Mouse (Mus musculus) hindbrain, embryonic 12.5 days (tissue): ENCODE results near the gene Pkp1. TPM values are rescaled to one million over a fixed set of nuclear protein-coding genes. Genes with fewer than 3 reads are reported as not detected.

Source experiments
- ATAC-seq: fragments of 200-750 bp; cut with Nextera tagmentation; 2 replicates; pipeline ENCODE4 v1.8.0; 2017; ENCODE audit warnings: moderate TSS enrichment; ENCODE audit not compliant: low FRiP score
- H3K27ac ChIP-seq: fragments of 300-500 bp; sonication (generic); 2 replicates; pipeline ENCODE4 v1.5.1; 2016; ENCODE audit warnings: mild to moderate bottlenecking
- H3K27me3 ChIP-seq: fragments of 300-500 bp; sonication (generic); 2 replicates; pipeline ENCODE4 v1.6.1; 2016; ENCODE audit warnings: mild to moderate bottlenecking
- H3K36me3 ChIP-seq: fragments of 300-500 bp; sonication (generic); 2 replicates; pipeline ENCODE4 v1.6.1; 2016; ENCODE audit warnings: mild to moderate bottlenecking
- H3K4me1 ChIP-seq: fragments of 300-500 bp; sonication (generic); 2 replicates; pipeline ENCODE4 v1.6.1; 2016
- H3K4me2 ChIP-seq: fragments of 300-500 bp; sonication (generic); replicated peaks from 2 replicates; pipeline ENCODE4 v1.6.1; 2016; ENCODE audit warnings: mild to moderate bottlenecking
- H3K4me3 ChIP-seq: fragments of 300-500 bp; sonication (generic); 2 replicates; pipeline ENCODE4 v1.5.1; 2016; ENCODE audit warnings: mild to moderate bottlenecking
- H3K9ac ChIP-seq: fragments of 300-500 bp; sonication (generic); 2 replicates; pipeline ENCODE4 v1.6.1; 2016; ENCODE audit warnings: mild to moderate bottlenecking, moderate library complexity
- H3K9me3 ChIP-seq: fragments of 300-500 bp; sonication (generic); replicated peaks from 2 replicates; pipeline ENCODE4 v1.6.1; 2016; ENCODE audit warnings: mild to moderate bottlenecking
- WGBS: fragments of 180-500 bp; shearing (Covaris S2); methylation state at CpG from one replicate; pipeline ENCODE4 v1.1.7; 2016; 5-methylcytosine and 5-hydroxymethylcytosine counted together
- polyA plus RNA-seq: library from polyadenylated mRNA; unstranded; fragments of >200 nt; fragmentation: Nextera tagmentation; extraction: Ambion mirVana; gene quantifications from 2 replicates; pipeline ENCODE4 v1.2.1, GENCODE M21; 2016

Gene Pkp1
- polyA plus RNA-seq, 1 experiment from 2014 or later: 0.39 TPM

DNA sequence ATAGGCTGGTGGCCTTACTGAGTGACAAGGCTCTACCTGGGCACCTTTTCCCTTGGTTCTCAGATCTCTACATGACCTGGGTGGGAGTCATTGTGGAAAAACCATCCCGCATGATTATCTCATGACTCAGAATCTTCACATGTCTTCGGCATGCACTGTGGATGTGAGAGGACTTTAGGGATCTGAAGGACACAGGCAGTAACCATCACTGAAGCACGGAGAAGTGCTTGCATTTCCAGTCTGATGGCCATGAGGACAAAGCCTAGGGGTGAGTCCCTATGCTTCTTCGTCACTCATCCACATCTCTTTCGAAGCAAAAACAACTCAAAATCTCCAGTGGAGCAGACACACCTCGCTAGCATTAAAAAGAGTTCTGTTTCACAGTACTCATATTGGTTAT lies 19.7 kb downstream of the Pkp1 start:
- peaks cover 2% of the 10 kb centered on the region; the same call in 1 of the 2 replicates for H3K27me3 ChIP-seq
- H3K9me3 ChIP-seq: no peaks in the 10 kb centered on the region
- no peak for ATAC-seq
- no peaks in the 10 kb centered on the region for H3K36me3 ChIP-seq
- no peak overlapping the region for H3K9ac ChIP-seq
- H3K27ac ChIP-seq: no peak overlapping the region
- no peak overlapping the region for H3K4me2 ChIP-seq
- no peak overlapping the region for H3K4me3 ChIP-seq
- WGBS: 92% methylated on average over 6 of the region's 6 CpGs
- no peaks in the 10 kb centered on the region for H3K4me1 ChIP-seq

- 96% methylated on average over 4 of the region's 4 CpGs for WGBS
- no peak overlapping the region for H3K9ac ChIP-seq
- no peak overlapping the region for H3K4me2 ChIP-seq
- no peaks in the 10 kb centered on the region for H3K4me1 ChIP-seq
- no peaks in the 10 kb centered on the region for H3K27me3 ChIP-seq
- ATAC-seq: no peak
- H3K27ac ChIP-seq: no peak overlapping the region
- no peak overlapping the region for H3K4me3 ChIP-seq
- H3K36me3 ChIP-seq: no peaks in the 10 kb centered on the region
- H3K9me3 ChIP-seq: no peaks in the 10 kb centered on the region
Measured at GRCm38 (mm10) chr1:135895367-135895766, 23.6 kb downstream of the Pkp1 start.

- Histone ChIP-seq H3K4me3 (no peak overlapping the region), H3K9me3 (no peaks in the 10 kb centered on the region), H3K4me1 (no peaks in the 10 kb centered on the region), H3K27me3 (no peaks in the 10 kb centered on the region), H3K36me3 (no peaks in the 10 kb centered on the region), H3K9ac (no peak overlapping the region), H3K27ac (no peak overlapping the region), H3K4me2 (no peak overlapping the region)
- ATAC-seq: no peak
- WGBS: 96% methylated on average over 3 of the region's 3 CpGs
Measured at GRCm38 (mm10) chr1:135893377-135893776, 25.6 kb downstream of the Pkp1 start.

- no peak for ATAC-seq
- Histone ChIP-seq H3K36me3 (no peaks in the 10 kb centered on the region), H3K9ac (no peak overlapping the region), H3K4me1 (no peaks in the 10 kb centered on the region), H3K27me3 (no peaks in the 10 kb centered on the region), H3K4me3 (no peak overlapping the region), H3K4me2 (no peak overlapping the region), H3K9me3 (no peaks in the 10 kb centered on the region), H3K27ac (no peak overlapping the region)
- 86% methylated on average over 6 of the region's 6 CpGs for WGBS
Measured at GRCm38 (mm10) chr1:135892764-135893163, 26.2 kb downstream of the Pkp1 start.

DNA sequence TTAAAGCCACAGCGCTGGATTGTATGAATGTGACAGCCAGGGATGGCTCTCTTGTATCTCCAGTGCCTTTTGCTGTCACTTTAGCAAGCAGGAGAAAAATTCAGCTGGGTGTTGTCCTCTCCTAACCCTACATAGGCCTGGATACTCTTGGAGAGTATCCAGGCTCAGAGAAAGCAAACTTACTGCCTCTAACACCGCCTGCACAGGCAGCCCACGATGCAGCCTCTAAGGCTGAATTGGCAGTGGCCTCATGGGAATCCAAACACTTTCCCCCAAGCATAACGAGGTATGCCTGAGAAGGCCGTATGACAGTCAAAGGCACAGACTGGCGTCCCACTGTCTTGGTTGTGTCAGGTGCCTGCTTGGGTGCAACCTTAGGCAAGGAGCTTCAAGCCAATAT lies 26.8 kb downstream of the Pkp1 start:
- 69% methylated on average over 6 of the region's 6 CpGs for WGBS
- Histone ChIP-seq H3K27me3 (no peaks in the 10 kb centered on the region), H3K4me1 (no peaks in the 10 kb centered on the region)

DNA sequence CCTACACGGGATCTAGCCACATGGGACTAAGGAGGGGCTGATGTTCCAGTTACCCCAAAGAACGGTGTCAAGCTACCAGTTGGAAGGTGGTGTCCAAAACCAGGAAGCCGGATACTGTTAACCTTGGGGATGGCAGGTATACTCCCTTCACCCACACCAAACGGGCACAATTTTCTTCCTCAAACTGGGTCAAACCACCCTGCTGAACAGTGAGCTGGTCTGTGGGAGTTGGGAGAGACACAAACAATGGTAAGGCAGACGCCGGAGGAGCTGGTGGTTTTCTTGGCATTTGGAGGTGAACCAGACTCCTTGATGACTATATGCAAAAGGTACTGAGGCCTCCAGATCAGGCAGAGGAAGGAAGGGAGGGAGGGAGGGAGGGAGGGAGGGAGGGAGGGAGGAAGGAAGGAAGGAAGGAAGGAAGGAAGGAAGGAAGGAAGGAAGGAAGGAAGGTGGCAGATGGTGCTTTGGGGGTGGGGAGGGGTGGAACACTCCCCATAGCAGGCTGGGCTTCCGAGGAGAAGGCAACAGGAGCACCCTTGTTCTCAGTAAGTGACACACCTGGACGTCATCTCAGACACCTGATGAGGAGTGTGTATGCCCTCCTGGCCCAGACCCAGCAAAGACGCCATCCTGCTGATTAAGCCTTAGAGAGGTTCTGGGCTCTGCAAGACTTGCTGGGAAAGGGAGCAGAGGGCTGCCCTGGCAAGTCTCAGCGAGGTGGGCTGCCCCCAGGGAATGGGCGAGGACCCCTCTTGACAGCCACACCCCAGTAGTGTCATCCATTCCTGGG lies 27.4 kb downstream of the Pkp1 start:
- ATAC-seq: no peak
- H3K4me2 ChIP-seq: no peak overlapping the region
- no peak overlapping the region for H3K27ac ChIP-seq
- H3K4me1 ChIP-seq: no peaks in the 10 kb centered on the region
- no peaks in the 10 kb centered on the region for H3K36me3 ChIP-seq
- H3K27me3 ChIP-seq: no peaks in the 10 kb centered on the region
- H3K9me3 ChIP-seq: no peaks in the 10 kb centered on the region
- H3K9ac ChIP-seq: no peak overlapping the region
- WGBS: 74% methylated on average over 11 of the region's 11 CpGs
- H3K4me3 ChIP-seq: no peak overlapping the region

More for the DNA sequence above, 26.8 kb downstream of the Pkp1 start:
- ATAC-seq: no peak
- no peaks in the 10 kb centered on the region for H3K9me3 ChIP-seq
- H3K36me3 ChIP-seq: no peaks in the 10 kb centered on the region
- H3K27ac ChIP-seq: no peak overlapping the region
- H3K4me3 ChIP-seq: no peak overlapping the region
- no peak overlapping the region for H3K4me2 ChIP-seq
- no peak overlapping the region for H3K9ac ChIP-seq

DNA sequence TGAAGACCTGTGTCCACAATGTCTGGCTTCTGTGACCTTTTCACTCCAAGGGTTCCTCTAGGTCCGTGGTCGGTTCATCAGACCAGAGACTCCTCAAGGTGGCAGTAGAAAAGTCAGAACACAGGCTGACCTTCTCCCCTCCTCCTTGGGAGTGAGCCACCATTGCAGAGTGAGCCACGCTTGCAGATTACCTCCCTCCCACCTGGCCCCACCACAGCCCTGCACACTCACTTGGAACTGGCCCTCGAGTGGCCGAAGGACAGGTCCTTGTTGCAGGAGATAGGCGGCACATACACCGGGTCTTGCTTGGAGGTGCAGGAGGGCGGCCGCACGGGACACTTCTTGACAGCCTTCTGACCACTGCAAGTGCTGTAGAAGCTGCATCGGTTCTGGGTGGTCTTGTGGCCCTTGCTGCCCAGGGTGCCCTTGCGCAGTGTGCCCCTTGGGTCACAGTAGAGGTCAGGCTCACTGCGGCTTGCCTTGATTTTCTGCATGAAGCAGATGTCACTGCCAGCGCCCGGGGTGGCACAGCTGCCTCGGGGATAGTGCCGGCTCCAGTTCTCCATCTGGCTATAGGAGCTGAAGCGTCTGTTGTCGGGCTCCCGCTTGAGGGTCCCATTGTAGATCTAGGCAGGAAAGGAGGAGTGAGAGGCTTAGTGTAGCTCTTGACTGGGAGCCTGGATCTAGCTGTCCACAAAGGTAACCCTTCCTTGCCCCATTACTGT lies 29.4 kb downstream of the Pkp1 start:
- H3K9me3 ChIP-seq: no peaks in the 10 kb centered on the region
- no peak overlapping the region for H3K9ac ChIP-seq
- no peaks in the 10 kb centered on the region for H3K36me3 ChIP-seq
- ATAC-seq: no peak
- H3K4me1 ChIP-seq: no peaks in the 10 kb centered on the region
- 76% methylated on average over 20 of the region's 20 CpGs for WGBS
- no peak overlapping the region for H3K4me2 ChIP-seq
- H3K27ac ChIP-seq: no peak overlapping the region
- H3K4me3 ChIP-seq: no peak overlapping the region
- no peaks in the 10 kb centered on the region for H3K27me3 ChIP-seq

GRCm38 (mm10) chr1:135882385-135883109 lies 36.5 kb downstream of the Pkp1 start:
- H3K9ac ChIP-seq: no peak overlapping the region
- WGBS: 78% methylated on average over 10 of the region's 10 CpGs
- H3K27me3 ChIP-seq: no peaks in the 10 kb centered on the region
- H3K4me2 ChIP-seq: no peak overlapping the region
- H3K4me3 ChIP-seq: no peak overlapping the region
- H3K4me1 ChIP-seq: no peaks in the 10 kb centered on the region
- H3K9me3 ChIP-seq: no peaks in the 10 kb centered on the region
- no peak for ATAC-seq
- no peaks in the 10 kb centered on the region for H3K36me3 ChIP-seq
- H3K27ac ChIP-seq: no peak overlapping the region

DNA sequence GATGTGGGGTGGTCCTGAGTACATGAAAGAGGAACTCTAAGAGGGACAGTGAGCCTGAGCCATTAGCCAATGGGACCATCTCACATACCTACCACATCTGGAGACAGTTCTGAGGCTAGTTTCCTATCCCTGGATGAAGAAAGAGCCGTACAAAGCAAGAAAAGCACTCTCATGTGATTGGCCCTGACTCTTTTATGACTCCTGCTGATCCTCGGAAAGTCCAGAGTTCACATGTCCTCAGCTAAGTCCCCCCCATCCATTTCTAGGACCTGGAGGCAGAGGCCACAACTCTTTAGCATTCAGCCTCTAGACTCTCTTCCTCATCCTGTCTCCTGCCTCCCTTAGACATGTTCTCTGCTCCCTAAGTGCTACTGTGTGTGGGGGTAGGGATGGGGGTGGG lies 41.8 kb downstream of the Pkp1 start:
- H3K27ac ChIP-seq: no peak overlapping the region
- WGBS: 68% methylated on average over 2 of the region's 2 CpGs
- no peak overlapping the region for H3K4me2 ChIP-seq
- no peaks in the 10 kb centered on the region for H3K9me3 ChIP-seq
- H3K4me1 ChIP-seq: no peaks in the 10 kb centered on the region
- no peak overlapping the region for H3K4me3 ChIP-seq
- ATAC-seq: no peak
- no peak overlapping the region for H3K9ac ChIP-seq
- H3K36me3 ChIP-seq: no peaks in the 10 kb centered on the region
- H3K27me3 ChIP-seq: no peaks in the 10 kb centered on the region; the same call in 1 of the 2 replicates

DNA sequence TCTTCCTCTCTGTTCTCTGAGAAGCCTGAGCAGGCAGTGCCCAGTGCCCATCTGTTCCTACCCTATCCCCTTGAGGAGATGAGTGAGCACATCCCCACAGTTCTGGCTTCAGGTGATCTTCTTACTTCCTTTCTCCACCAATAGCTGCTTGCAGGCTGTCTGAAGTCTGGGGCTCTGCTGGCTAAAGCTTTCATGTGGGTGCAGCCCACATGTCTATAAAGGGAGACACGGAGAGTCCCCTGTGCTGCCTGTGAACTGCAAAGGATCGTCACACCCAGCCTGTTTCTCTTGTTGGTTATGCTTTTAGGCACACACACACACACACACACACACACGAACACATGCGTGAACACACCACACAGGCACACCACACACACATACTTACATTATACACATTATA lies 46.0 kb downstream of the Pkp1 start:
- H3K27me3 ChIP-seq: no peaks in the 10 kb centered on the region; the same call in 1 of the 2 replicates
- no peak overlapping the region for H3K4me2 ChIP-seq
- H3K4me3 ChIP-seq: no peak overlapping the region
- no peak overlapping the region for H3K9ac ChIP-seq
- no peaks in the 10 kb centered on the region for H3K9me3 ChIP-seq
- H3K36me3 ChIP-seq: no peaks in the 10 kb centered on the region
- H3K4me1 ChIP-seq: no peaks in the 10 kb centered on the region
- 92% methylated on average over 4 of the region's 4 CpGs for WGBS
- ATAC-seq: no peak
- H3K27ac ChIP-seq: no peak overlapping the region

- WGBS: 93% methylated on average over 6 of the region's 6 CpGs
- H3K27ac ChIP-seq: no peak overlapping the region
- no peak overlapping the region for H3K9ac ChIP-seq
- H3K9me3 ChIP-seq: no peaks in the 10 kb centered on the region
- no peaks in the 10 kb centered on the region for H3K36me3 ChIP-seq
- ATAC-seq: no peak
- H3K27me3 ChIP-seq: peaks cover 4% of the 10 kb centered on the region; the same call in 1 of the 2 replicates
- H3K4me3 ChIP-seq: no peak overlapping the region
- H3K4me1 ChIP-seq: no peaks in the 10 kb centered on the region
- H3K4me2 ChIP-seq: no peak overlapping the region
Measured at GRCm38 (mm10) chr1:135868570-135868969, 50.4 kb downstream of the Pkp1 start.

DNA sequence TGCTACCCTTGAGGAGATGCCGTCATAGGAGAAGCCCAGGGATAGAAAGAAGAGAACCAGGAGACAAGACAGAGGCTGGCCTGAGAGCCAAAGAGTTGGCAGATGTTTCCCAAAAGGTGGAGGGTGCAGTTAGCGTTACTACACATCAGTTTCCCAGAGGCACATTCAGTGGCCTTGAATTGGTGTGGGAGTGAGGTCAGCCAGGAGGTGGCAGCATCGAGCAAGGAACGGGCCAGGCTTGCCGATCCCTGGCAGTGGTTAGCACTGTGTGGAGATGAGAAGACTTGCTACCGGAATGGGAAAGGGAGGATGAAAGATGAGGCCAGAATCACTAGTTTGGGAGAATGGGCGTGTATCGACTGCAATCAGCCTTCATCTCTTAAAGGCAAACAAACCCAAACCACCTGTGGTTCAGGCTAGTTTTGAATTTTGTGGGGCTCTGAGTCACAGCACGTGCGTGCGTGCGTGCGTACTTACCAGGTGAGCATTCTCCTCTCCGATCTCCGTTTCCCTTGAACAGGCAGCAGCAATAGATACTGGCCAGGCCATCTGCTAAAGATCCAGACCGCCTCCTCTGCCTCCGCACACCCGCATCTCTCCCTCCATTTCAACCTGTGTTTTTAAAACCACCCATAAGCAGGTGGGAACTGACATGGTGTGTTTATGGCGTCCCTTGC lies 53.4 kb downstream of the Pkp1 start:
- peaks cover 4% of the 10 kb centered on the region; the same call in 1 of the 2 replicates for H3K27me3 ChIP-seq
- peak; percentile 64; the same call in 1 of the 2 replicates for ATAC-seq
- H3K4me2 ChIP-seq: no peak overlapping the region
- H3K4me3 ChIP-seq: no peak overlapping the region
- WGBS: 51% methylated on average over 19 of the region's 19 CpGs
- H3K36me3 ChIP-seq: no peaks in the 10 kb centered on the region
- H3K9me3 ChIP-seq: no peaks in the 10 kb centered on the region
- no peak overlapping the region for H3K27ac ChIP-seq
- H3K4me1 ChIP-seq: no peaks in the 10 kb centered on the region
- no peak overlapping the region for H3K9ac ChIP-seq
